Mouse (Mus musculus) liver, embryonic 11.5 days (tissue): ENCODE data around the gene Tmem210. TPM values are rescaled to one million over a fixed set of nuclear protein-coding genes. Genes with fewer than 3 reads are reported as not detected.

ENCODE experiments used
- ATAC-seq: fragments of 200-750 bp; cut with Nextera tagmentation; replicated peaks from 2 replicates; pipeline ENCODE4 v1.8.0; 2017; ENCODE audit warnings: moderate number of reproducible peaks, mild to moderate bottlenecking, moderate TSS enrichment, moderate library complexity; ENCODE audit not compliant: low FRiP score
- DNase-seq: peaks from one replicate; pipeline ENCODE4 v3.0.0-alpha.2; 2017; ENCODE audit warnings: low spot score
- H3K27ac ChIP-seq: fragments of 300-500 bp; sonication (generic); 2 replicates; pipeline ENCODE4 v1.5.1; 2014; ENCODE audit warnings: mild to moderate bottlenecking, low read depth, low read length, control low read depth
- H3K27me3 ChIP-seq: fragments of 300-500 bp; sonication (generic); replicated peaks from 2 replicates; pipeline ENCODE4 v1.6.1; 2014; ENCODE audit warnings: low read length, mixed read lengths; ENCODE audit not compliant: control insufficient read depth, insufficient read depth
- H3K36me3 ChIP-seq: fragments of 300-500 bp; sonication (generic); 2 replicates; pipeline ENCODE4 v1.6.1; 2014; ENCODE audit warnings: mild to moderate bottlenecking, low read length, moderate library complexity, mixed read lengths; ENCODE audit not compliant: control insufficient read depth, insufficient read depth
- H3K4me1 ChIP-seq: fragments of 300-500 bp; sonication (generic); replicated peaks from 2 replicates; pipeline ENCODE4 v1.6.1; 2014; ENCODE audit warnings: low read length, mixed read lengths; ENCODE audit not compliant: control insufficient read depth, insufficient read depth
- H3K4me2 ChIP-seq: fragments of 300-500 bp; sonication (generic); 2 replicates; pipeline ENCODE4 v1.6.1; 2014; ENCODE audit warnings: mild to moderate bottlenecking, control low read depth, moderate library complexity
- H3K4me3 ChIP-seq: fragments of 300-500 bp; sonication (generic); 2 replicates; pipeline ENCODE4 v1.5.1; 2014; ENCODE audit warnings: low read depth, low read length, control low read depth
- H3K9ac ChIP-seq: fragments of 300-500 bp; sonication (generic); 2 replicates; pipeline ENCODE4 v1.6.1; 2014; ENCODE audit warnings: low read depth, low read length, control low read depth
- H3K9me3 ChIP-seq: fragments of 300-500 bp; sonication (generic); 2 replicates; pipeline ENCODE4 v1.6.1; 2016; ENCODE audit warnings: low read length, inconsistent platforms, mixed read lengths; ENCODE audit not compliant: control insufficient read depth
- WGBS: fragments of 180-500 bp; shearing (Covaris S2); extraction: QIAGEN DNeasy Blood & Tissue Kit; methylation state at CpG from one replicate; pipeline ENCODE4 v1.1.7; 2014; 5-methylcytosine and 5-hydroxymethylcytosine counted together
- polyA plus RNA-seq: library from polyadenylated mRNA; unstranded; fragments of >200 nt; fragmentation: Nextera tagmentation; extraction: Ambion mirVana; gene quantifications from 2 replicates; pipeline ENCODE4 v1.2.1, GENCODE M21; 2014

Tmem210 gene
- polyA plus RNA-seq, 1 experiment from 2014 or later: not detected

- Histone ChIP-seq H3K9ac (no peak within 1 kb of the TSS), H3K9me3 (no peaks in the 10 kb centered on the region), H3K4me3 (peak within 1 kb of the TSS; percentile 20; the same call in 1 of the 2 replicates), H3K27ac (no peak within 1 kb of the TSS), H3K4me2 (peak within 1 kb of the TSS; percentile 20; the same call in 1 of the 2 replicates), H3K27me3 (peaks cover 69% of the 10 kb centered on the region), H3K4me1 (peaks cover 28% of the 10 kb centered on the region), H3K36me3 (peaks cover 9% of the 10 kb centered on the region)
- no peak for ATAC-seq
- DNase-seq: no peak
- 13% methylated on average over 11 of the region's 11 CpGs for WGBS
Observed at GRCm38 (mm10) chr2:25289651-25290050, 1.7 kb downstream of the Tmem210 start, which contains the start of gene Lrrc26. Lrrc26 (plus strand) TSS chr2:25289915.

GRCm38 (mm10) chr2:25290101-25290815 is 2.3 kb downstream of the Tmem210 start:
- DNase-seq: no peak
- no peak overlapping the region for H3K27ac ChIP-seq
- ATAC-seq: no peak
- WGBS: 4% methylated on average over 54 of the region's 54 CpGs
- peaks cover 28% of the 10 kb centered on the region for H3K4me1 ChIP-seq
- H3K4me2 ChIP-seq: peak overlapping the region; percentile 20; the same call in 1 of the 2 replicates
- H3K36me3 ChIP-seq: peaks cover 4% of the 10 kb centered on the region; the same call in 1 of the 2 replicates
- H3K9me3 ChIP-seq: no peaks in the 10 kb centered on the region
- peak overlapping the region; percentile 20; the same call in 1 of the 2 replicates for H3K4me3 ChIP-seq
- peaks cover 75% of the 10 kb centered on the region for H3K27me3 ChIP-seq
- no peak overlapping the region for H3K9ac ChIP-seq

GRCm38 (mm10) chr2:25290816-25291130 is 2.8 kb downstream of the Tmem210 start:
- H3K36me3 ChIP-seq: no peaks in the 10 kb centered on the region
- no peak overlapping the region for H3K27ac ChIP-seq
- 0 out of 2 replicates have a peak overlapping the region, but pooled peaks have one; percentile 14 for H3K4me2 ChIP-seq
- H3K4me1 ChIP-seq: peaks cover 28% of the 10 kb centered on the region
- H3K9me3 ChIP-seq: no peaks in the 10 kb centered on the region
- 2% methylated on average over 18 of the region's 18 CpGs for WGBS
- no peak overlapping the region for H3K9ac ChIP-seq
- H3K27me3 ChIP-seq: peaks cover 79% of the 10 kb centered on the region
- ATAC-seq: no peak
- H3K4me3 ChIP-seq: peak overlapping the region; percentile 20; the same call in 1 of the 2 replicates
- DNase-seq: no peak

- ATAC-seq (no peak), DNase-seq (no peak)
- Histone ChIP-seq H3K27me3 (peaks cover 85% of the 10 kb centered on the region), H3K4me3 (peak overlapping the region; percentile 35; the same call in 1 of the 2 replicates), H3K4me2 (peak overlapping the region; percentile 57), H3K36me3 (no peaks in the 10 kb centered on the region), H3K27ac (no peak overlapping the region), H3K9me3 (no peaks in the 10 kb centered on the region), H3K4me1 (peaks cover 23% of the 10 kb centered on the region), H3K9ac (no peak overlapping the region)
- 13% methylated on average over 32 of the region's 32 CpGs for WGBS
Observed at GRCm38 (mm10) chr2:25291184-25292053, 3.5 kb downstream of the Tmem210 start.

GRCm38 (mm10) chr2:25292054-25292544 is 4.2 kb downstream of the Tmem210 start:
- Histone ChIP-seq H3K4me1 (peaks cover 18% of the 10 kb centered on the region), H3K36me3 (no peaks in the 10 kb centered on the region), H3K9me3 (no peaks in the 10 kb centered on the region), H3K9ac (no peak overlapping the region), H3K27ac (no peak overlapping the region), H3K27me3 (peaks cover 89% of the 10 kb centered on the region), H3K4me2 (peak overlapping the region; percentile 57), H3K4me3 (peak overlapping the region; percentile 35)
- ATAC-seq (no peak), DNase-seq (no peak)
- WGBS: 11% methylated on average over 39 of the region's 43 CpGs

GRCm38 (mm10) chr2:25292856-25293255 is 4.9 kb downstream of the Tmem210 start:
- no peak for ATAC-seq
- Histone ChIP-seq H3K9ac (no peak overlapping the region), H3K4me2 (no peak overlapping the region; the same call in 1 of the 2 replicates), H3K4me1 (peaks cover 13% of the 10 kb centered on the region; the same call in 1 of the 2 replicates), H3K27ac (no peak overlapping the region), H3K36me3 (no peaks in the 10 kb centered on the region), H3K27me3 (peaks cover 94% of the 10 kb centered on the region), H3K9me3 (no peaks in the 10 kb centered on the region), H3K4me3 (no peak overlapping the region)
- WGBS: 0% methylated on average over 1 of the region's 1 CpGs
- DNase-seq: peak; percentile 61

GRCm38 (mm10) chr2:25293706-25294105 is 5.8 kb downstream of the Tmem210 start:
- Histone ChIP-seq H3K9me3 (no peaks in the 10 kb centered on the region), H3K4me2 (no peak overlapping the region), H3K36me3 (no peaks in the 10 kb centered on the region), H3K27me3 (peaks cover 91% of the 10 kb centered on the region), H3K27ac (no peak overlapping the region), H3K4me3 (no peak overlapping the region), H3K9ac (no peak overlapping the region), H3K4me1 (peaks cover 13% of the 10 kb centered on the region; the same call in 1 of the 2 replicates)
- 71% methylated on average over 9 of the region's 9 CpGs for WGBS
- ATAC-seq (no peak), DNase-seq (no peak)

- no peak overlapping the region for H3K9ac ChIP-seq
- 77% methylated on average over 8 of the region's 8 CpGs for WGBS
- peaks cover 64% of the 10 kb centered on the region for H3K27me3 ChIP-seq
- H3K4me2 ChIP-seq: no peak overlapping the region
- no peak overlapping the region for H3K27ac ChIP-seq
- no peaks in the 10 kb centered on the region for H3K9me3 ChIP-seq
- ATAC-seq: no peak
- no peak overlapping the region for H3K4me3 ChIP-seq
- DNase-seq: no peak
- H3K36me3 ChIP-seq: no peaks in the 10 kb centered on the region
- peaks cover 7% of the 10 kb centered on the region; the same call in 1 of the 2 replicates for H3K4me1 ChIP-seq
Observed at GRCm38 (mm10) chr2:25297093-25297492, 9.1 kb downstream of the Tmem210 start.
